Mouse (Mus musculus) midbrain, embryonic 13.5 days (tissue): ENCODE data around the gene Mfsd4a. TPM values are rescaled to one million over a fixed set of nuclear protein-coding genes. Genes with fewer than 3 reads are reported as not detected.
A peak's percentile ranks its signal among the peaks of the same experiment; 100 is the strongest.

ENCODE experiments used
- ATAC-seq: fragments of 200-750 bp; cut with Nextera tagmentation; 2 replicates; pipeline ENCODE4 v1.8.0; 2017; ENCODE audit warnings: mild to moderate bottlenecking, moderate TSS enrichment, moderate library complexity
- H3K27ac ChIP-seq: fragments of 300-500 bp; sonication (generic); 2 replicates; pipeline ENCODE4 v1.5.1; 2015; ENCODE audit warnings: inconsistent platforms, mild to moderate bottlenecking, moderate library complexity
- H3K27me3 ChIP-seq: fragments of 300-500 bp; sonication (generic); 2 replicates; pipeline ENCODE4 v1.6.1; 2015; ENCODE audit warnings: mild to moderate bottlenecking, inconsistent platforms
- H3K36me3 ChIP-seq: fragments of 300-500 bp; sonication (generic); 2 replicates; pipeline ENCODE4 v1.6.1; 2015; ENCODE audit warnings: mild to moderate bottlenecking, inconsistent platforms
- H3K4me1 ChIP-seq: fragments of 300-500 bp; sonication (generic); replicated peaks from 2 replicates; pipeline ENCODE4 v1.6.1; 2015; ENCODE audit warnings: inconsistent platforms
- H3K4me2 ChIP-seq: fragments of 300-500 bp; sonication (generic); replicated peaks from 2 replicates; pipeline ENCODE4 v1.6.1; 2015; ENCODE audit warnings: moderate library complexity, mild to moderate bottlenecking, inconsistent platforms
- H3K4me3 ChIP-seq: fragments of 300-500 bp; sonication (generic); replicated peaks from 2 replicates; pipeline ENCODE4 v1.5.1; 2015; ENCODE audit warnings: mild to moderate bottlenecking, inconsistent platforms
- H3K9ac ChIP-seq: fragments of 300-500 bp; sonication (generic); replicated peaks from 2 replicates; pipeline ENCODE4 v1.6.1; 2015; ENCODE audit warnings: mild to moderate bottlenecking, inconsistent platforms
- H3K9me3 ChIP-seq: fragments of 300-500 bp; sonication (generic); 2 replicates; pipeline ENCODE4 v1.6.1; 2016; ENCODE audit warnings: mild to moderate bottlenecking, inconsistent platforms
- WGBS: fragments of 180-500 bp; shearing (Covaris S2); methylation state at CpG from one replicate; pipeline ENCODE4 v1.1.7; 2015; 5-methylcytosine and 5-hydroxymethylcytosine counted together
- polyA plus RNA-seq: library from polyadenylated mRNA; unstranded; fragments of >200 nt; fragmentation: Nextera tagmentation; extraction: Ambion mirVana; gene quantifications from 2 replicates; pipeline ENCODE4 v1.2.1, GENCODE M21; 2015

Gene Mfsd4a
- polyA plus RNA-seq = 7.3 and 8.0 TPM in 2 replicates

DNA sequence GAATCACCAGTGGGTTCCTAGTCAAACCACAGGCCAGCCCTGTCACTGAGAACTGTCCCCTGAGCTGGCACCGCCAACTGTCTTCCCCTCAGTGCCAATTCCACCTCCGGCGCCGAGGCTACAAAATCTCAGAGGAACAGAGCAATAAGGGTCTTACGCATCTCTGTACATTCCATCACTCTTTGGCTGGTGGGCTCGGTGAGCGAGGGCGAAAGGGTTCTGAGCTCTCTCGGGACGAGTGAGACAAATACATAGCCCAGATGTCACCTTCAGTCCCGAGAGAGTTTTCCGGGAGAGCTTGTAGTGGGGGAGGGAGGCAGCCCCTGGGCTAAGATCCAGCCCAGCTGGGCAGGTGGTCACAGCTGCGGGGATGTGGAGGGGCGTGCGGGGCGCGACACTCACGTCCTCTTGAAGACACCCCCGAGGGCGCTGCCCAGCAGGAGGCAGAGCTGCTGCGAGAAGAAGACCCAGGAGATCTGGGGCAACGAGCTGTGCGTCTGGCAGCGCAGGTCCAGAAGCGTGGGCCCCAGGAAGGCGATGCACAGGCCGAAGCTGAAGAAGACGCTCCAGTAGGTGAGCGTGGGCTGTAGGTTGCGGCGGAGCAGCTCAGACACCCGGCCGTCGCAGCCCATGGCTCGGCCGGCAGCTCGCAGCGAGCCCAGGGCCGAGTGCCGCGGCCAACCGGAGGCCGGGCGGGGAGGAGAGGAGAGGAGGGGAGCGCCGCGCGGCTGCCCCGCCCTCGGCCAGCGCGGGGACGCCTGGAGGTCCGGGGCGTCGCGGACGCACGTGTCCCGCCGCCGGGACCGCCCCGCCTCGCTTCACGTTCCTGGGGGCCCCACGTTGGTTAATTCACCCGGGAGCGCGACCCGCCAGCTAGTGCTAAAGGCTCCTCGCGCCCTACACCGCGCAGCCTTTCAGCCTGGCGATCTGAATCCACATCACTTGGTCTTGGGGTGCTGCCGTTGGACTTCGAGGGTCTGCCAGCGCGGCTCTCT lies at the start of gene Mfsd4a:
TSS of gene Mfsd4a (minus strand) at position 802 of the 995 bp plus-strand sequence.
- H3K9me3 ChIP-seq = no peaks in the 10 kb centered on the region
- H3K4me1 ChIP-seq = peaks cover 16% of the 10 kb centered on the region
- no peak within 1 kb of the TSS for H3K27ac ChIP-seq
- H3K27me3 ChIP-seq = peaks cover 54% of the 10 kb centered on the region
- ATAC-seq = peak; percentile 90
- H3K9ac ChIP-seq = peak within 1 kb of the TSS; percentile 71
- no peaks in the 10 kb centered on the region for H3K36me3 ChIP-seq
- peak within 1 kb of the TSS; percentile 47 for H3K4me3 ChIP-seq
- 3% methylated on average over 58 of the region's 80 CpGs for WGBS
- peak within 1 kb of the TSS; percentile 96 for H3K4me2 ChIP-seq

DNA sequence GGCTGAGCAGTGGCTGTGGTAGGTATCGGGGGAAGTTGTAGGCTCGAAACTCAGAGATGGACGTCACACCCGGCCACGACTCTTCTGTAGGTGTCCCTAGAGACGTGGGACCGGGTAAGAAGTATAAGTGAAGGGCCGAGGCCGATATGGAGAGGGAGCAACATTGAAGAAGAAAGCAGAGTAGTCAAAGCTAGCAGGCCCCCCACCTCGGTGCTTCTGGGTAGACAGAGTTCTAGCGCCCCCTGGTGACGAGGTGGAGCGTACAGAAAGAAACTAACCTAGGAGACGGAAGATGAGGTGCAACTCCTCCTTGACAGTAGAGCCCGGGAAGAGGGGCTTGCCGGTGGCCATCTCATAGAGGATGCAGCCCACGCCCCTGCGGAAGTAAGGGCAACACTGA lies 48.7 kb upstream of the Mfsd4a start:
- H3K9me3 ChIP-seq = no peaks in the 10 kb centered on the region
- H3K27ac ChIP-seq = no peak overlapping the region
- H3K36me3 ChIP-seq = no peaks in the 10 kb centered on the region
- ATAC-seq = 0 out of 2 replicates have a peak, but pooled peaks have one; percentile 17
- H3K9ac ChIP-seq = no peak overlapping the region
- WGBS = 20% methylated on average over 18 of the region's 18 CpGs
- no peak overlapping the region for H3K4me3 ChIP-seq
- H3K4me2 ChIP-seq = no peak overlapping the region; the same call in 1 of the 2 replicates
- H3K4me1 ChIP-seq = no peaks in the 10 kb centered on the region
- no peaks in the 10 kb centered on the region for H3K27me3 ChIP-seq

DNA sequence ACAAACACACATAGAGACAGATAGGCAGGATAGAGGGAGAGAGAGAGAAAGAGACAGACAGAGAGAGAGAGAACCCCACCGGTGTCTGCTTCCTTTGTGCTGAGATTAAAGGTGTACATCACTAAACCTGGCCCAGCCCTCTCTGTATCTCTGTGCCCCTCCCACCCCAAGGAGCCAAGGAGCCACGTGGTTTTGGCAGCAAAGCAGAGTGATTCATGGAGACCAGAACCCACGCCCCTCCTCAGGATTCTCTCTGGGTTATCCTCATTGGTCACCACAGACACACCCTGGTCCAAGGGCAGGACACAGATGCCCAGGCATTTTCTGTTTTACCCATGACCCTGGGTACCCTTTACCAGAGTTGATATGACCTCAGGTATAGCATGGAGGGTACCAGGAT lies 45.2 kb upstream of the Mfsd4a start:
- no peaks in the 10 kb centered on the region for H3K4me1 ChIP-seq
- H3K4me2 ChIP-seq = no peak overlapping the region
- no peak for ATAC-seq
- 63% methylated on average over 3 of the region's 3 CpGs for WGBS
- H3K4me3 ChIP-seq = no peak overlapping the region
- no peak overlapping the region for H3K9ac ChIP-seq
- no peaks in the 10 kb centered on the region for H3K27me3 ChIP-seq
- H3K27ac ChIP-seq = no peak overlapping the region
- H3K36me3 ChIP-seq = no peaks in the 10 kb centered on the region
- no peaks in the 10 kb centered on the region for H3K9me3 ChIP-seq

DNA sequence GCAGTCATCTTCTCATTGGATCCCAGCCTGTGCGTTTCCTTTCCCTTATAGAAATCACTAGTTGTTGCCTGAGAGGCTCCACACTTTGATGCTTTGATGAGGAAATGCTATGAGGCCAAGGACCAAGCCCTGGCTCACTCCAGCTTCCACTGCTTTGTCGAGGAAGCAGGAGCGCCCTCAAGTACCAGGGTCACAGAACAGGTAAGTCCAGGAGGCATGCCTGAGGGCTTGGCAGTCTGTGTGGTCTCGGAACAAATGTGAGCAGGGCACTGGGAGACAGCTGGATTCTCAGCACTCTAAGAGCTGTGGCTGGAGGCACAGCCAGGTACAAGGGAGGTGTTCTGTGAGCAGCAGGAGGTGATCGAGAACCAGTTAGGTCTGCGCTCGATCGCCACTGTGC lies 44.6 kb upstream of the Mfsd4a start:
- WGBS = 82% methylated on average over 8 of the region's 8 CpGs
- H3K36me3 ChIP-seq = no peaks in the 10 kb centered on the region
- H3K4me3 ChIP-seq = no peak overlapping the region
- H3K4me2 ChIP-seq = no peak overlapping the region
- ATAC-seq = no peak
- H3K4me1 ChIP-seq = no peaks in the 10 kb centered on the region
- no peak overlapping the region for H3K27ac ChIP-seq
- H3K9ac ChIP-seq = no peak overlapping the region
- no peaks in the 10 kb centered on the region for H3K27me3 ChIP-seq
- no peaks in the 10 kb centered on the region for H3K9me3 ChIP-seq

DNA sequence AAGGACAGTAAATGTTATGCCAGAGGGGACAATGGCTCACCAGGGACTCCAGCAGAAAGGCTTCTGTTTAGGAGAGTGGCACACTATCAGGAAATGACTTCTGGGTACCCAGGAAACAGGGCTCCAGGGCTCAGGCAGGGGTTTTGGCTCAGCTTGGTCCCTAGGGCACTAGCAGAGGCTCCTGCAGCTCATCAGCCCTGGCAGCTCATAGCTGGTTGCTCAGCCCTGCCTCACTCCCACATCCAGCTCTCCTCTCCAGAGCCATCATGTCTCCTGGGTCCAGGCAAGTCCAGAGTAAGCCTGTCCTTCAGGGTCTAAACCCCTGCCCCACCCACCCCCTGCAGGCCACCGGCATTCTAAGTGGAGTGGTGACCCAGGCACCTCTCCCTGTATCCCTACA lies 43.5 kb upstream of the Mfsd4a start:
- Histone ChIP-seq H3K4me3 (no peak overlapping the region), H3K36me3 (no peaks in the 10 kb centered on the region), H3K4me2 (no peak overlapping the region), H3K9ac (no peak overlapping the region), H3K4me1 (no peaks in the 10 kb centered on the region), H3K27ac (no peak overlapping the region), H3K27me3 (no peaks in the 10 kb centered on the region), H3K9me3 (no peaks in the 10 kb centered on the region)
- WGBS = 58% methylated on average over 1 of the region's 1 CpGs
- no peak for ATAC-seq

DNA sequence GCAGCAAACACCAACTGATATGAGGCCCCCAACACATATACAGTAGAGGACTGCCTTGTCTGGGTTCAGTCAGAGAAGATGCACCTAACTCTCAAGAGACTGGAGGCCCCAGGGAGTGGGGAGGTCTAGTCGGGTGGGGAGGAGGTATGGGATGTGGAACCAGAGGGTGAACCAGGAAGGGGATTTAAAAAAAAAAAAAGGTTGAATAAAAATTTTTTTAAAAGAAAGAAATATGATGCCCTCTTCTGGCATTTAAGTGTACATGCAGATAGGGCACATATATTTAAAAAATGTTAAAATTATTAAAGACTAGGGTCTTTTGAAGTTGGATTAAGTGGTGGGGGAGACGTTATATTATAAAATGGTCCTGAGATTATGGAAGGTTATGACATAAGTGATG lies 41.5 kb upstream of the Mfsd4a start:
- H3K4me1 ChIP-seq = no peaks in the 10 kb centered on the region
- H3K36me3 ChIP-seq = no peaks in the 10 kb centered on the region
- no peak overlapping the region for H3K4me3 ChIP-seq
- H3K4me2 ChIP-seq = no peak overlapping the region
- no peak overlapping the region for H3K9ac ChIP-seq
- H3K27me3 ChIP-seq = 0 out of 2 replicates have a peak, but pooled peaks cover under 1% of the 10 kb centered on the region
- no peak overlapping the region for H3K27ac ChIP-seq
- WGBS = 84% methylated on average over 2 of the region's 2 CpGs
- H3K9me3 ChIP-seq = no peaks in the 10 kb centered on the region
- ATAC-seq = no peak

DNA sequence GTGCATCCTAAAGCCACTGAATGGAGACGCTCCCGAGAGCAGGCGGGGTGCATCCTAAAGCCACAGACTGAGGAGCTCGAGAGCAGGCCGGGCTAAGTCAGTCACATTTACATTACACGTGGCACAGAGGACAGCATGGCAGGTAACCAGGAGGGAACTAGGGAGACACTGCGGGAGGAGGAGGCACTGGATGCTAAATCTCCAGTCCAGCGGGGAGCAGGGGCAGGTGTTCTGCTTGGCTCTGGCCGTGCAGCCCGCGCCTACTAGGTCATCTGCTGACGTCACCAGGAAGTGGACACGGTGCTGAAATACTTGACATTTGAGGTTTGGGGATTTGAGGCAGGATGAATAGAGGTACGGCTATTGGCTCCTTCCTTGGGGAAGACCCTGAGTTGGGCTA lies 36.5 kb upstream of the Mfsd4a start:
- Histone ChIP-seq H3K9me3 (no peaks in the 10 kb centered on the region), H3K4me3 (no peak overlapping the region), H3K27ac (no peak overlapping the region), H3K36me3 (no peaks in the 10 kb centered on the region), H3K4me1 (no peaks in the 10 kb centered on the region), H3K4me2 (no peak overlapping the region), H3K27me3 (0 out of 2 replicates have a peak, but pooled peaks cover 3% of the 10 kb centered on the region), H3K9ac (no peak overlapping the region)
- 69% methylated on average over 14 of the region's 14 CpGs for WGBS
- no peak for ATAC-seq

DNA sequence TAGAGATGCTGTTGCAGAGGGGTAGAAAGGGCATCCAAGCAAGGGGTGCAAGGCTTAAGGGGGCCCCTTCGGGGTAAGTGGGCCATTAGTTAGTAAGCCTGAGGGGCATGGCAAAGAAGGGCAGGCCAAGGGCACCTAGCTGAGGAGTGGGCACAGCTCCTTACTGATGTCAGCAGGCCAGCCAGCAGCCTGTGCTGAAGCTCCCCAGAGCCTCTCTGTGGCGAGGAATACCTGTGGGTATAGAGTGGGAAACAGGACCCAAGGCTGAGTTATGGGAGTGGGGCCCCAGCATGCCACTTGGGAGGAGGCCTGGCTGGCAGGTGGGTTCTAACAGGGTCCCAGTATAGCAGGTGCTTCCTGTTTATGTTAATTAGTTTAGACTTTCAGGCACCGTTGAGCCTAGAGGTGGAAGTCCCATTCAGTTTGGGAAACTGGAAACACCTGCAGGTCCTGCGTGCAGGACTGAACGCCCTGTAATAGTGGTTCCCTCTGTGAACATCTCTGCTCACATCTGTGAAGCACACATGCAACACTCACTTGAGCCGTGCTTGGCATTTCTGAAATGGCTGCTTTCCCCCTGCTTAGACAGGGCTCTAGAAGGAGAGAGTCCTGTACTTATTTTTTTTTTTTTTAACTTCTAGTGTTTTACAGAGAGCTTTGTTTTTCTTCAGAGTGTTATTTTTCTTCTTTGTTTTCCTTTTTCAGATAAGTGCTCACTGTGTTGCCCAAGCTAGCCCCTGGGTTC lies 34.3 kb upstream of the Mfsd4a start:
- Histone ChIP-seq H3K27ac (no peak overlapping the region), H3K9ac (no peak overlapping the region), H3K4me2 (no peak overlapping the region), H3K4me3 (no peak overlapping the region), H3K36me3 (no peaks in the 10 kb centered on the region), H3K4me1 (no peaks in the 10 kb centered on the region), H3K9me3 (no peaks in the 10 kb centered on the region), H3K27me3 (0 out of 2 replicates have a peak, but pooled peaks cover 3% of the 10 kb centered on the region)
- ATAC-seq = no peak
- WGBS = 83% methylated on average over 6 of the region's 6 CpGs

DNA sequence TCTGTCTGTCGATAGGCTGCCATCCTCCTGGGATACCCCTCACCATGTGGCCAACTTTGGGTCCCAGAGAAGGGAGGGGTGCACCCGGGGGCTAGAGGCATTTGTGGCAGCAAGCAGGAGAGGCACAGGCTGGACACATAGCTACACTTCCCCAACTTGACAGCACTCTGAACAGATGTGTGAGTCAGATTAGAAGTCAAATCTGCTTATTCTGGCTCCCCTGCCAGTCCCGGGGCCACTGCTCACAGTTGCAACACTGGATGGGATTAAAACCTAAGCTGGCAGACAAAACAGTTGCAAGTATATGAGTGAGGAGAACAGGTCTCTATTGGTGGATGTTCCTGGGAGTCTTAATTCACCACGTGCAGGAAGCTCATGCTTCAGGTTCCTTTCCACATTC lies 31.9 kb upstream of the Mfsd4a start:
- Histone ChIP-seq H3K36me3 (no peaks in the 10 kb centered on the region), H3K4me1 (no peaks in the 10 kb centered on the region), H3K9me3 (no peaks in the 10 kb centered on the region), H3K27ac (no peak overlapping the region), H3K9ac (no peak overlapping the region), H3K27me3 (0 out of 2 replicates have a peak, but pooled peaks cover 3% of the 10 kb centered on the region), H3K4me3 (no peak overlapping the region), H3K4me2 (no peak overlapping the region)
- 67% methylated on average over 4 of the region's 4 CpGs for WGBS
- ATAC-seq = no peak

DNA sequence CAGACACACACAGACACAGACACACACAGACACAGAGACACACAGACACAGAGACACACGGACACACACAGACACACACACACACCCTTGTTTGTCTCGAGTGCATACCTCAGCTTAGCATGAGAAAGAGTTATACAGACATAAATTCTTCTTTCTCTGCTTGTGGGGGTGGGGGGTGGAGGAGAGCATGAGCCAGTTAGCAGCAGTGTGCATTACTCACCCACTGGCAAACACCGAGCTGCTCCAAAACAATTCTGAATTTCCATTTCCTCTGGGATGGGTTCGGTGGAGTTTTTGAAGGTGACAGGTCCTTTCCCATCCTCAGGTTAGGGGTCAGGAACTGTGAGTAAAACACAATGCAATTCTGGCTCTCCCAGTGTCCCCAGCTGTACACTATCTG lies 31.2 kb upstream of the Mfsd4a start:
- H3K4me3 ChIP-seq = no peak overlapping the region

DNA sequence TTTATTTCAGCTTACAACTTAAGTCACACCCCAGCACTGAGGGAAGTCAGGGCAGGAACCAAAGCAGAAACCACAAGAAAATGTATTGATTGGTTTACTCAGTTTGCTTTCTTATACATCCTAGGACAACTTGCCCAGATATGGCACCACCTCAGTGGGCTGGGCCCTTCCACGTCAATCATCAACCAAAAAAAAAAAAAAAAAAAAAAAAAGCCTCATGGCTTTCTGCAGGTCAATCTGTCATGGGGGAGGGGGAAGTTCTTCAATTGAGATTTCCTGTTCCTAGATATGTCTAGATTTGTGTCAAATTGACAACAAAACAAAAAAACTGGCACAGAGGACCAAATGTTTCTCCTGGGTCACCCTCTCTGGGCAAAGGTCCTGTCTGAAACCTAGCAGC lies 30.2 kb upstream of the Mfsd4a start:
- 92% methylated on average over 1 of the region's 1 CpGs for WGBS
- no peaks in the 10 kb centered on the region for H3K36me3 ChIP-seq
- H3K4me3 ChIP-seq = no peak overlapping the region
- no peak overlapping the region for H3K4me2 ChIP-seq
- H3K9ac ChIP-seq = no peak overlapping the region
- no peaks in the 10 kb centered on the region for H3K9me3 ChIP-seq
- no peak for ATAC-seq
- no peaks in the 10 kb centered on the region for H3K27me3 ChIP-seq
- H3K27ac ChIP-seq = no peak overlapping the region
- no peaks in the 10 kb centered on the region for H3K4me1 ChIP-seq

More for the DNA sequence above, 31.2 kb upstream of the Mfsd4a start:
- Histone ChIP-seq H3K4me2 (no peak overlapping the region), H3K9ac (no peak overlapping the region), H3K4me1 (no peaks in the 10 kb centered on the region), H3K36me3 (no peaks in the 10 kb centered on the region), H3K27ac (no peak overlapping the region), H3K9me3 (no peaks in the 10 kb centered on the region), H3K27me3 (no peaks in the 10 kb centered on the region)
- ATAC-seq = no peak
- WGBS = 88% methylated on average over 4 of the region's 4 CpGs
